Mouse (Mus musculus): ENCODE data around the gene Mast1.

Mast1 gene

DNA sequence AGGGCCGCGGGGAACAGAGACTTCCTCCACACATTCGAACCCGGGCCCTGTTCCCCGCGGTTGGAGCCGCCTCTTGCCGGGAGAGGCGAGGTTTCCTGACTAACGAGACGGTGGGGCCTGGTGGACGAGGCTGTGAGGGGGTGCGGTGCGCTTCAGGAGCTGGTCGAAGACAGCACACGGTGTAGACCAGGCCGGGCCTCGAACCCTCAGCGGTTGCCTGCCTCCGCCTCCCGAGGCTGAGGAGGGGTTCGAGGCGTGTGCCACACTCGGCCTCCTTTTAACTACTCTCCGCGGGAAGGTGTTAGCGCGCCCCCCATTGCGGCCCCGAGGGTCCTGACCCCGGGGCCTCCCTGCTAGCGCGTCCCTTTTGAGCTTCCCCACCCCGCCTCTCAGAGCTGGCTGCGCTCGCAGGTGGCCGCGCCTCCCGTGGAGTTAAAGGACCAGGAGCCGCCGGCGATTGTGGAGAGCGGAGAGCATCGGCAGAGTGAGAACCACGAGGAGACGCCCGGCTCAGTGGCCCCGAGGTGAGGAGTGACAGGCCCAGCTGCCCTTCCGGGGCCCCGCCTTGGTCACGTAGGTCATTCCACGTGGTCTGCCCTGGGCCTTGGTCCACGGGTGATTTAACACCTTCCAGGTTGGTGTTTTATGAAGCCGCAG is 64.7 kb downstream of the Mast1 start:
- peak; percentile 37 for DNase-seq (ENCODE audit: low spot score)

DNA sequence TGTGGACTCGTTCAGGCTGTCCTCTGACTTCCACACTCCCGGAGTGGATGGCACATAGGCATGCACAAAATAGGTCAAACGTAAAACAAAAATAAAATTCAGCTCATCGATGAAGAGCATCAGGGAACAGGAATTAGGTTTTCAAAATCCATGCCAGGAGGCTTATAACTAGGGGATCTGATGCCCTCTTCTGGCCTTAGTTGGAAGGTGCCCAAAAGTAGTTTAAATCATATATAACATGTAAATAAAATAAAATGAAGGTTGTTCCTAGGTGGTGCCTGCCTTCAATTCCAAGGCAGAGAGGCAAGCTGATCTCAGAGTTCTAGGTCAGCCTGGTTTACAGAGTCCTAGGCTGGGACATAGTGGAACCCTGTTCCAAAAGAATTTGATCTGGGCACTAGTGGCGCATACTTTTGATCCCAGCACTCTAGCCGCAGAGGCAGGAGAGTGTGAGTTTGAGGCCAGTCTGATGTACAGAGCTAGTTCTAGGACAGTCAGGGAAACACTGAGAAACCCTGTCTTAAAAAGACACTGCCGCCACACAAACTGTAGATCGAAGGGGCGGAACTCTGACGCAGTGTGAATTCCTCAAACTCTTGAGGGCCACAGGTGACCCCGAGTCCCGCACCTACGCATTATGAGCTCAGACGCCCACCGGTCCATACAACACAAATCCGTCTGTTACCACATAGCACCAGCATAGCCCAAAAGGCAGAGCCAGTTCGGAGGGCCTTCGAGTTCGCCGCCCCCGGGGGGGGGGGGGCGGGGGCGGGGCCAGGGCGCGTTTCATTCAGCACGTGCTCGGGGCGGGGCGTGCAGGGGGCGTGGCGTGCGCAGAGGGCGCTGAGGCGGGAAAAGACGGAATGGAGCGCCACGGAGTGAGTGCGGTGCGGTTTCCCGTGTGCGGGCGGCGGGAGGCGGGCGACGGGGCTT is 65.5 kb downstream of the Mast1 start, which contains the start of gene Syce2:
TSS of gene Syce2 (plus strand) at position 736 of the 933 bp plus-strand sequence.
- peak; percentile 63 for DNase-seq (ENCODE audit: low spot score)
